Mouse (Mus musculus): Measurements from ENCODE around the gene Ammecr1. TPM values are rescaled to one million over a fixed set of nuclear protein-coding genes. Genes with fewer than 3 reads are reported as not detected.

Gene Ammecr1
- 15.2 and 18.5 TPM in 2 replicates for polyA plus RNA-seq (2012; ENCODE audit: low replicate concordance)

GRCm38 (mm10) chrX:142966008-142966966, at the start of gene Ammecr1:
Gene Ammecr1 (minus strand): TSS chrX:142966728.

Other genes starting within 250 kb of the Ammecr1 start
- not detected in 2 replicates for gene Rtl9, start 132.9 kb upstream of the Ammecr1 start, polyA plus RNA-seq (2012; ENCODE audit: low replicate concordance)